Mouse (Mus musculus) T-cell, adult 2 months (primary cell): Measurements from ENCODE around the gene Wfdc1.

Experiments used
- DNase-seq: peaks from one replicate; pipeline ENCODE4 v3.0.0; 2022; ENCODE audit warnings: low spot score

Wfdc1 gene

GRCm38 (mm10) chr8:119639798-119640197, 26.4 kb upstream of the Wfdc1 start:
- DNase-seq, result no peak

- DNase-seq, result no peak
Measured at GRCm38 (mm10) chr8:119641058-119641457, 25.1 kb upstream of the Wfdc1 start.

GRCm38 (mm10) chr8:119642960-119643359, 23.2 kb upstream of the Wfdc1 start:
- no peak for DNase-seq

- no peak for DNase-seq
Measured at GRCm38 (mm10) chr8:119644429-119644960, 21.7 kb upstream of the Wfdc1 start.

- no peak for DNase-seq
Measured at GRCm38 (mm10) chr8:119644981-119645597, 21.1 kb upstream of the Wfdc1 start.

- no peak for DNase-seq
Measured at GRCm38 (mm10) chr8:119646197-119646596, 20.0 kb upstream of the Wfdc1 start.

- DNase-seq, result no peak
Measured at GRCm38 (mm10) chr8:119646846-119647245, 19.3 kb upstream of the Wfdc1 start.

- DNase-seq, result no peak
Measured at GRCm38 (mm10) chr8:119651324-119651723, 14.8 kb upstream of the Wfdc1 start.

- DNase-seq, result no peak
Measured at GRCm38 (mm10) chr8:119656709-119657464, 9.3 kb upstream of the Wfdc1 start.

- no peak for DNase-seq
Measured at GRCm38 (mm10) chr8:119661081-119661480, 5.1 kb upstream of the Wfdc1 start.

- no peak for DNase-seq
Measured at GRCm38 (mm10) chr8:119661892-119662291, 4.3 kb upstream of the Wfdc1 start.

- DNase-seq, result no peak
Measured at GRCm38 (mm10) chr8:119663440-119663839, 2.7 kb upstream of the Wfdc1 start.

- DNase-seq, result no peak
Measured at GRCm38 (mm10) chr8:119665270-119665669, 895 bp upstream of the Wfdc1 start.

- no peak for DNase-seq
Measured at GRCm38 (mm10) chr8:119668447-119668846, 2.3 kb downstream of the Wfdc1 start.

GRCm38 (mm10) chr8:119669284-119669683, 3.1 kb downstream of the Wfdc1 start:
- DNase-seq, result no peak

- DNase-seq, result no peak
Measured at GRCm38 (mm10) chr8:119670419-119671091, 4.4 kb downstream of the Wfdc1 start.

- DNase-seq, result no peak
Measured at GRCm38 (mm10) chr8:119673976-119674555, 7.9 kb downstream of the Wfdc1 start.

- no peak for DNase-seq
Measured at GRCm38 (mm10) chr8:119675457-119675856, 9.3 kb downstream of the Wfdc1 start.

GRCm38 (mm10) chr8:119676389-119676788, 10.2 kb downstream of the Wfdc1 start:
- peak; percentile 72 for DNase-seq

- peak; percentile 37 for DNase-seq
Measured at GRCm38 (mm10) chr8:119678138-119678843, 12.1 kb downstream of the Wfdc1 start.

- no peak for DNase-seq
Measured at GRCm38 (mm10) chr8:119679184-119679583, 13.0 kb downstream of the Wfdc1 start.

- DNase-seq, result no peak
Measured at GRCm38 (mm10) chr8:119690602-119691001, 24.4 kb downstream of the Wfdc1 start.
